Mouse (Mus musculus): ENCODE results near the gene Ica1. TPM values are rescaled to one million over a fixed set of nuclear protein-coding genes. Genes with fewer than 3 reads are reported as not detected.

Ica1 gene
- polyA plus RNA-seq, 1 experiment from 2014 or later: 50.6 TPM

DNA sequence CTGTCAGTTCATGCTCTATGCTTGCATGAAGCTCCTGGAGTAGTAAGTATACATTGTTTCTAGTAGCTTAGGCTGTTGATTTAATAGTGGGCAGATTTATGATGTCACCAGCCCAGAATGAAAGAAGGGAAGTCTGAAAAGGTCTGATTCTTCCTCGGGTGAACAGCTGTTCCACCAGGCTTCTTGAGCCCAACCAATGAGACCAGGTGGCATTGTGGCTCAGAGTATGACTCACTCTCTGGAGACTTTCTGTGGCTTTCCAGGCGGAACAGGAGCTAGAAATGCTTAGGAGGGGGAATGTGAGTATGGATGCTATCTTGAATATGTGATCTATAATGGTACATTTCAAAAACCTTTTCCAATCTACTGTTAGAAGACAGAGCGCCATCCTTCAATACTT is 155.2 kb downstream of the Ica1 start:
- Histone ChIP-seq H3K4me3 (ENCODE audit: low read depth, low read length) (no peak overlapping the region), H3K4me2 (replicated peaks; ENCODE audit: low read depth, low read length) (no peak overlapping the region), H3K36me3 (ENCODE audit: insufficient read depth, low read length) (no peaks in the 10 kb centered on the region), H3K4me1 (ENCODE audit: insufficient read depth, low read depth, low read length) (no peaks in the 10 kb centered on the region), H3K9me3 (ENCODE audit: low read length) (no peaks in the 10 kb centered on the region), H3K27ac (ENCODE audit: low read length) (no peak overlapping the region), H3K9ac (replicated peaks; ENCODE audit: low read depth) (no peak overlapping the region), H3K27me3 (replicated peaks; ENCODE audit: insufficient read depth, low read length) (no peaks in the 10 kb centered on the region)
- ATAC-seq (no peak), DNase-seq (ENCODE audit: low spot score) (no peak)
- TF ChIP-seq EP300 (IDR thresholded peaks at IDR 0.05) (no peak), CTCF (IDR thresholded peaks at IDR 0.05) (no peak)
- 73% methylated on average over 3 of the region's 3 CpGs for WGBS

DNA sequence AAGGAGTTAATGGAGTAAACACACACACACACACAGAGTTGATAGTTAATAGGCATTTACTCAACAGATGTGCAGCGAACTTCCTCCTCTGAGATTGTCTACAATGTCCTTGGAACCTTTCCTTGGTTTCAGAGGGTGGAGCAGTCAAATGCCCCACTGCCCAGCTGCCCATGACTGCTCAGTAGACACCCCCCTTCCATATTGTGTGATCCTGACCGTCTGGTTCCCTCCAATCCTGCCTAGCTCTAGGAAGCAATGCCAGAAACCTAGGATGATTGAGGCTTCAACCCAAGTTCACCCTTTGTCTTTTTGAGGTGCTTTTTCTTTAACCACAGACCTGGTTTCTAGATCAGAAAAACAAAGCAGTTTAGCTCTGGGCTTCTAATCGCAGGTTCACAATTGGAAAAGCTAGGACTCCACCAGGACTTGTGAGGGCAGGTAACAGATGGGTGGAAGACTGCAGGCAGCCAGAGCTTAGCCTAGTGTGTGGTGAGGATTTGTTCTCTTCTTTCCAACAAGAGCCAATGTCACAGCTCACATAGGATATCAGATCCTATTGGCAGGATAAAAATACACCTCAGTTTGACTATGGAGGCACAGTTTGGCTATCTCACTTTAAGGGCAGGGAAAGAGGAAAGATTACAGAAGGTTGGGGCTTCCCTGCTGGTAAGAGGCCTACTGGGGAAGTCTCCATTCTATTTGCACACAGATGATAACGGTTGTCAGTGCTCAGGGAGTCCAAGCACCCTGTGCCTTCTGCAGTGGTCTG is 158.5 kb downstream of the Ica1 start:
- Histone ChIP-seq H3K4me3 (ENCODE audit: low read depth, low read length) (no peak overlapping the region), H3K36me3 (ENCODE audit: insufficient read depth, low read length) (no peaks in the 10 kb centered on the region), H3K27ac (ENCODE audit: low read length) (no peak overlapping the region), H3K9me3 (ENCODE audit: low read length) (no peaks in the 10 kb centered on the region), H3K4me2 (replicated peaks; ENCODE audit: low read depth, low read length) (no peak overlapping the region), H3K4me1 (ENCODE audit: insufficient read depth, low read depth, low read length) (no peaks in the 10 kb centered on the region), H3K9ac (replicated peaks; ENCODE audit: low read depth) (no peak overlapping the region), H3K27me3 (replicated peaks; ENCODE audit: insufficient read depth, low read length) (no peaks in the 10 kb centered on the region)
- DNase-seq (ENCODE audit: low spot score) (no peak), ATAC-seq (no peak)
- 71% methylated on average over 4 of the region's 4 CpGs for WGBS
- TF ChIP-seq CTCF (IDR thresholded peaks at IDR 0.05) (no peak), EP300 (IDR thresholded peaks at IDR 0.05) (no peak)

DNA sequence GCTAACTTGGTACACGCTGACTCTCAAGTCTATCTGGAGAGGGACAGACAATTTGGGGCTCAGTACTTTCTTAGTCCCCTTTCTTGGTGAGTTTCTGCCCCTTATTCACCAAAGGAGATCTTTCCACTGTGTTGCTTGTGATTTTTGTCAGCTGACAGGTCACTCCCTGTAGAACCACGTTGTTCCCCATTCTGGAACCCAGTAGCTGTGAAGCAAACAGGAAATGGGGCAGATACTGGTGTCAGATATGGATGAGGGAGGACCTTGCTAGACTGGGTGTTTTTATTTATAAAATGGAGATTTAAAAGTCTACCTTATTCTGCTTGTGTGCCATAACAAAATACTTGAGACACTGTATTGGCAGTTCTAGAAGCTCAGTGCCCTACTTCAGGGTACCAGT is 160.9 kb downstream of the Ica1 start:
- Histone ChIP-seq H3K9me3 (ENCODE audit: low read length) (no peaks in the 10 kb centered on the region), H3K9ac (replicated peaks; ENCODE audit: low read depth) (no peak overlapping the region), H3K27ac (ENCODE audit: low read length) (no peak overlapping the region), H3K36me3 (ENCODE audit: insufficient read depth, low read length) (no peaks in the 10 kb centered on the region), H3K4me2 (replicated peaks; ENCODE audit: low read depth, low read length) (no peak overlapping the region), H3K4me1 (ENCODE audit: insufficient read depth, low read depth, low read length) (no peaks in the 10 kb centered on the region), H3K4me3 (ENCODE audit: low read depth, low read length) (no peak overlapping the region), H3K27me3 (replicated peaks; ENCODE audit: insufficient read depth, low read length) (no peaks in the 10 kb centered on the region)
- ATAC-seq (no peak), DNase-seq (ENCODE audit: low spot score) (no peak)
- 52% methylated on average over 2 of the region's 2 CpGs for WGBS
- TF ChIP-seq EP300 (IDR thresholded peaks at IDR 0.05) (no peak), CTCF (IDR thresholded peaks at IDR 0.05) (no peak)

DNA sequence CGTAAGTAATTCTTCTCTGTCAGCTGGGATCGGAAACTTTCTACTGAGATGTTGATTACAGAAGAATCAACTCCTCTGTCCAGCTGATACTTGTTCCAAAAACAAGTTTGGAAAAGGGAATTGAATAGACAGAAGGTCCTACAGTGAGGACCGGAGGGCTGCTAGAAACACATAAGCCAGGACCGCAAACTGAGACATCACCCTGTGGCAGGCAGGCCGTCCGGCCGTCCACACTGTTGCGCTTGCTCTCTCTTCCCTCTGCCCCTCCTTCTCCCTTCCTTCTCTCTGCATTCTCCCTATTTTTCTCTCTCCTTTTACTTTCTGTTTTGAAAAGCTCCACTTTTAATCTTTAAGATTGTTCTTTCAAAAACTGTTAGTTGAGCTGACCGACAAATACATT is 186.6 kb downstream of the Ica1 start:
- Histone ChIP-seq H3K4me1 (ENCODE audit: insufficient read depth, low read depth, low read length) (no peaks in the 10 kb centered on the region), H3K9me3 (ENCODE audit: low read length) (no peaks in the 10 kb centered on the region), H3K4me2 (replicated peaks; ENCODE audit: low read depth, low read length) (no peak overlapping the region), H3K4me3 (ENCODE audit: low read depth, low read length) (no peak overlapping the region), H3K9ac (replicated peaks; ENCODE audit: low read depth) (no peak overlapping the region), H3K36me3 (ENCODE audit: insufficient read depth, low read length) (no peaks in the 10 kb centered on the region), H3K27me3 (replicated peaks; ENCODE audit: insufficient read depth, low read length) (no peaks in the 10 kb centered on the region), H3K27ac (ENCODE audit: low read length) (no peak overlapping the region)
- WGBS: 84% methylated on average over 9 of the region's 9 CpGs
- ATAC-seq (no peak), DNase-seq (ENCODE audit: low spot score) (no peak)
- no peak for TF ChIP-seq EP300 (IDR thresholded peaks at IDR 0.05)
- TF ChIP-seq CTCF (IDR thresholded peaks at IDR 0.05): no peak

DNA sequence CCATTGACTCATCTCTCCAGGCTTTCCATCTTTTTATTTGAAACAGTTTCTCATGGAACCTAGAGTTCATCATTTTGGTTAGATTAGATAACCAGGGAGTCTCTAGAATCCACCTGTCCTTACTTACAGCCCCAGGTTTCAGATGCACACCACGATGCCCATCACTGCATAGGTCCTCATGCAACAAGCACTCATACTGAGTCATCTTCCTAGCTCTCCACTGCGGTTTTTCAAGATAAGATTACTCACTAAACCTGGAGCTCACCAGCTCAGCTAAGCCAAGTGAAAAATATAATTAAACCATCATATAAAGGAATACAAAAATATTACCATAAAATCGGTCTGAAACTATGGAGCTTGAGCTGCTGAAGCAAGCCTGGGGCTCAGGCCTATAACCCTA is 194.4 kb downstream of the Ica1 start:
- H3K36me3 ChIP-seq (ENCODE audit: insufficient read depth, low read length): no peaks in the 10 kb centered on the region
- H3K4me3 ChIP-seq (ENCODE audit: low read depth, low read length): no peak overlapping the region
- no peaks in the 10 kb centered on the region for H3K27me3 ChIP-seq (replicated peaks; ENCODE audit: insufficient read depth, low read length)
- DNase-seq (ENCODE audit: low spot score): no peak
- no peaks in the 10 kb centered on the region for H3K4me1 ChIP-seq (ENCODE audit: insufficient read depth, low read depth, low read length)
- ATAC-seq: no peak
- H3K9me3 ChIP-seq (ENCODE audit: low read length): no peaks in the 10 kb centered on the region
- WGBS: 89% methylated on average over 3 of the region's 3 CpGs
- no peak overlapping the region for H3K4me2 ChIP-seq (replicated peaks; ENCODE audit: low read depth, low read length)
- TF ChIP-seq CTCF (IDR thresholded peaks at IDR 0.05) (no peak), EP300 (IDR thresholded peaks at IDR 0.05) (no peak)
- H3K9ac ChIP-seq (replicated peaks; ENCODE audit: low read depth): no peak overlapping the region
- H3K27ac ChIP-seq (ENCODE audit: low read length): no peak overlapping the region

DNA sequence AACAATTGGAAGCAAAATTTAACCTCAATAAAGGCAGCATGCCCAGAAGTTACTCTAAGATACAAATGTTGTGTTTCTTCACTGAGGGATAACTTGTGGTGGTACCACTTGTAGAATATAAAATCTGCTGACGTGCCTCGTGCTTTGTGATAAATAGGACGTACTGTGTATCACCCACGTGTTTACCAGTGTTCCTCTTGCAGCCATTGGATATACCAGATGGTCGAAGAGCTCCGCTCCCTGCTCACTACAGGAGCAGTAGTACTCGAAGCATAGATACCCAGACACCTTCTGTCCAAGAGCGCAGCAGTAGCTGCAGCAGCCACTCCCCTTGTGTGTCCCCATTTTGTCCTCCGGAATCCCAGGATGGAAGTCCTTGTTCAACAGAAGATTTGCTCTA is 195.9 kb downstream of the Ica1 start:
- no peak for ATAC-seq
- Histone ChIP-seq H3K27ac (ENCODE audit: low read length) (no peak overlapping the region), H3K4me2 (replicated peaks; ENCODE audit: low read depth, low read length) (no peak overlapping the region), H3K4me1 (ENCODE audit: insufficient read depth, low read depth, low read length) (no peaks in the 10 kb centered on the region), H3K9me3 (ENCODE audit: low read length) (no peaks in the 10 kb centered on the region), H3K4me3 (ENCODE audit: low read depth, low read length) (no peak overlapping the region), H3K27me3 (replicated peaks; ENCODE audit: insufficient read depth, low read length) (no peaks in the 10 kb centered on the region), H3K9ac (replicated peaks; ENCODE audit: low read depth) (no peak overlapping the region), H3K36me3 (ENCODE audit: insufficient read depth, low read length) (no peaks in the 10 kb centered on the region)
- WGBS: 94% methylated on average over 9 of the region's 9 CpGs
- TF ChIP-seq EP300 (IDR thresholded peaks at IDR 0.05) (no peak), CTCF (IDR thresholded peaks at IDR 0.05) (no peak)
- DNase-seq (ENCODE audit: low spot score): no peak

Other genes with a start within 250 kb of the Ica1 start
- not detected in 2 replicates for gene Nxph1, start 169.9 kb upstream of the Ica1 start, polyA plus RNA-seq (2015; fragmentation: Nextera tagmentation; extraction: Ambion mirVana)